Mouse (Mus musculus) lung, postnatal 0 days (tissue): ENCODE results near the gene Ccdc187. TPM values are rescaled to one million over a fixed set of nuclear protein-coding genes. Genes with fewer than 3 reads are reported as not detected.

Source experiments
- ATAC-seq: fragments of 200-750 bp; cut with Nextera tagmentation; 2 replicates; pipeline ENCODE4 v1.8.0; 2017; ENCODE audit warnings: moderate library complexity
- DNase-seq: peaks from one replicate; pipeline ENCODE4 v3.0.0-alpha.2; 2016; ENCODE audit warnings: low spot score
- H3K27ac ChIP-seq: fragments of 300-500 bp; sonication (generic); 2 replicates; pipeline ENCODE4 v1.5.1; 2014; ENCODE audit warnings: antibody characterized with exemption, mild to moderate bottlenecking, low read length, mixed read lengths
- H3K27me3 ChIP-seq: fragments of 300-500 bp; sonication (generic); replicated peaks from 2 replicates; pipeline ENCODE4 v1.6.1; 2014; ENCODE audit warnings: low read length, mixed read lengths; ENCODE audit not compliant: insufficient read depth
- H3K36me3 ChIP-seq: fragments of 300-500 bp; sonication (generic); 2 replicates; pipeline ENCODE4 v1.6.1; 2014; ENCODE audit warnings: low read length, mixed read lengths; ENCODE audit not compliant: insufficient read depth
- H3K4me1 ChIP-seq: fragments of 300-500 bp; sonication (generic); 2 replicates; pipeline ENCODE4 v1.6.1; 2014; ENCODE audit warnings: antibody characterized with exemption, low read depth, low read length, mixed read lengths; ENCODE audit not compliant: insufficient read depth
- H3K4me2 ChIP-seq: fragments of 300-500 bp; sonication (generic); replicated peaks from 2 replicates; pipeline ENCODE4 v1.6.1; 2014; ENCODE audit warnings: low read depth, mild to moderate bottlenecking, low read length, moderate library complexity, mixed read lengths
- H3K4me3 ChIP-seq: fragments of 300-500 bp; sonication (generic); 2 replicates; pipeline ENCODE4 v1.5.1; 2014; ENCODE audit warnings: low read depth, low read length
- H3K9ac ChIP-seq: fragments of 300-500 bp; sonication (generic); replicated peaks from 2 replicates; pipeline ENCODE4 v1.6.1; 2014; ENCODE audit warnings: low read depth, mild to moderate bottlenecking
- H3K9me3 ChIP-seq: fragments of 300-500 bp; sonication (generic); 2 replicates; pipeline ENCODE4 v1.6.1; 2016; ENCODE audit warnings: low read length, mixed read lengths
- CTCF ChIP-seq: IDR thresholded peaks from 2 replicates; pipeline ENCODE4 v1.5.1; 2016; ENCODE audit warnings: antibody characterized with exemption, mild to moderate bottlenecking
- EP300 ChIP-seq: IDR thresholded peaks from 2 replicates; pipeline ENCODE4 v1.6.1; 2016; ENCODE audit warnings: antibody characterized with exemption, mild to moderate bottlenecking, control low read depth
- WGBS: fragments of 180-500 bp; shearing (Covaris S2); extraction: QIAGEN DNeasy Blood & Tissue Kit; methylation state at CpG from one replicate; pipeline ENCODE4 v1.1.7; 2014; 5-methylcytosine and 5-hydroxymethylcytosine counted together
- polyA plus RNA-seq: library from polyadenylated mRNA; unstranded; fragments of >200 nt; fragmentation: Nextera tagmentation; extraction: Ambion mirVana; gene quantifications from 2 replicates; pipeline ENCODE4 v1.2.1, GENCODE M21; 2015

Ccdc187 gene
- polyA plus RNA-seq, 1 experiment from 2014 or later, result 0.61 TPM

GRCm38 (mm10) chr2:26257315-26258096, 36.9 kb downstream of the Ccdc187 start:
- DNase-seq (no peak), ATAC-seq (no peak)
- H3K4me2 ChIP-seq, result no peak overlapping the region
- TF ChIP-seq EP300 (no peak), CTCF (no peak)
- no peak overlapping the region for H3K9ac ChIP-seq
- H3K9me3 ChIP-seq, result no peaks in the 10 kb centered on the region
- no peaks in the 10 kb centered on the region for H3K4me1 ChIP-seq
- no peak overlapping the region for H3K4me3 ChIP-seq
- H3K27me3 ChIP-seq, result no peaks in the 10 kb centered on the region
- WGBS, result 85% methylated on average over 16 of the region's 16 CpGs
- H3K27ac ChIP-seq, result no peak overlapping the region
- no peaks in the 10 kb centered on the region for H3K36me3 ChIP-seq

DNA sequence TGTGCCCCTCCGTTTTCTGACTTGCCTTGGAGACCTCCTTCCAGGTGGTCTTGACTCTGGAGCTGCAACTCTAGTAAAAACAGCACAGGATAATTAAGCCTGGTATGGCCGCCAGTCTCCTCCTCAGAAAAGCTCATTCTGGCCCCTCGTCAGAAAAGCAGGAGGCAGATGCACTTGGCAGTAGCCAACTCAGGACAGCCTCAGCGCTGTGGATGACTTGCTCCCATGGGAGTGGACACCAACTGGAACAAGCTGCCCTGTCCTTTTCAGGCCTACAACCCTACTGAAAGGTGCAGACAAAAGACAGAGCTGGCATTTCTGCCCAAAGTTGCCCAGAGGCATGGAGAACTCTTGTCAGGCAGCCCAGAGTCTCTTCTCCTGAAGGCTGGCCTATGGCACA, 39.5 kb downstream of the Ccdc187 start:
- Histone ChIP-seq H3K9ac (no peak overlapping the region), H3K4me3 (no peak overlapping the region), H3K9me3 (no peaks in the 10 kb centered on the region), H3K27me3 (no peaks in the 10 kb centered on the region), H3K27ac (no peak overlapping the region), H3K4me1 (no peaks in the 10 kb centered on the region), H3K4me2 (no peak overlapping the region), H3K36me3 (no peaks in the 10 kb centered on the region)
- DNase-seq (no peak), ATAC-seq (no peak)
- TF ChIP-seq EP300 (no peak), CTCF (no peak)
- WGBS, result 61% methylated on average over 4 of the region's 4 CpGs

GRCm38 (mm10) chr2:26252514-26253206, 41.7 kb downstream of the Ccdc187 start:
- Histone ChIP-seq H3K9ac (no peak overlapping the region), H3K4me2 (no peak overlapping the region), H3K27ac (no peak overlapping the region), H3K4me3 (no peak overlapping the region), H3K36me3 (no peaks in the 10 kb centered on the region), H3K27me3 (no peaks in the 10 kb centered on the region), H3K9me3 (no peaks in the 10 kb centered on the region), H3K4me1 (no peaks in the 10 kb centered on the region)
- DNase-seq (no peak), ATAC-seq (no peak; the same call in 1 of the 2 replicates)
- WGBS, result 32% methylated on average over 8 of the region's 8 CpGs
- TF ChIP-seq EP300 (no peak), CTCF (no peak)

DNA sequence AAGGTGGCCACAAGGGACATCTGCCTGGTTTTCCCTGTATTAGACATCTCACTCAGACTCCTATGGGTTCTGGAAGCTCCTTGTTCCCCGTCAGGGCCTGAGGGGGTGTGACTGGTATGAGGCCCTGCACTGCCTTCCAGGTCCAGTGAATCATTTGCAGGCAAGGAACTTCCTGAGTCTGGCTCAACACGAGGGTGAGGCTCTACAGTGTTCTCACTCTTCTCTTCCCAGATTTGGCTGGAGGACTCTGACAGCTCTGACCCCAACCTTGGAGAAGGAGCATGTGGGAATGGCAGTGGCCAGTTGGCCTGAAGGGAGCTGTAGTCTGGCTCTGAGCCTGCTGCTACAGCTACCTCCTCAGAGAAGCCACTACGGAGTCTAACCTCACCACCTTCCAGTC, 46.8 kb downstream of the Ccdc187 start:
- no peak overlapping the region for H3K4me2 ChIP-seq
- no peak overlapping the region for H3K27ac ChIP-seq
- TF ChIP-seq CTCF (no peak), EP300 (no peak)
- H3K4me3 ChIP-seq, result no peak overlapping the region
- no peak for DNase-seq
- ATAC-seq, result no peak
- H3K36me3 ChIP-seq, result no peaks in the 10 kb centered on the region
- WGBS, result 34% methylated on average over 3 of the region's 3 CpGs
- no peaks in the 10 kb centered on the region for H3K27me3 ChIP-seq
- no peaks in the 10 kb centered on the region for H3K9me3 ChIP-seq
- H3K9ac ChIP-seq, result no peak overlapping the region
- no peaks in the 10 kb centered on the region for H3K4me1 ChIP-seq

- no peaks in the 10 kb centered on the region for H3K9me3 ChIP-seq
- DNase-seq (peak; percentile 35), ATAC-seq (no peak)
- no peak overlapping the region for H3K4me3 ChIP-seq
- no peak overlapping the region for H3K9ac ChIP-seq
- WGBS, result 54% methylated on average over 3 of the region's 3 CpGs
- H3K27ac ChIP-seq, result no peak overlapping the region
- H3K4me2 ChIP-seq, result no peak overlapping the region
- no peaks in the 10 kb centered on the region for H3K27me3 ChIP-seq
- no peaks in the 10 kb centered on the region for H3K4me1 ChIP-seq
- no peak for TF ChIP-seq EP300
- TF ChIP-seq CTCF, result no peak
- no peaks in the 10 kb centered on the region for H3K36me3 ChIP-seq
These were observed 53.5 kb downstream of the Ccdc187 start for GRCm38 (mm10) chr2:26240841-26241240.

DNA sequence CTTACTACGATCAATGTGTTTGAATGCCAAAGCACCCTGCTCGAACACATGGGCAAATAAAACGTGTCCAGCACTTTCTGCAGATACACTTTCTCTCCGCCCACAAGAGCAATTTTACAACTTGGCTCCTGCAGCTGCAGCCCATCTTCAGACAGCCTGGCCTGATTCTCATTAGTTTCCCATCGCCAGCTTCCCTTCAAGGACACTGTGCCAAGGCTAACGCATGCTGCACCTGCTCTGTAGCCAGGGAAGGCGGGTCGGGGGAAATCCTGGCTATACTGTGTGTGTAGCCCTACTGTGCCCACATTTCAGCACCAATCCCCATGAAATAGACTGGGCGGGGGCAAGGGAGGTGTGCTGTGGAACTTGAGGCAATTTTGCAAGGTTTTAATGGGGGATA, 54.0 kb downstream of the Ccdc187 start:
- WGBS, result 36% methylated on average over 9 of the region's 9 CpGs
- ATAC-seq (no peak), DNase-seq (peak; percentile 68)
- no peak overlapping the region for H3K4me3 ChIP-seq
- H3K36me3 ChIP-seq, result no peaks in the 10 kb centered on the region
- TF ChIP-seq EP300 (no peak), CTCF (no peak)
- no peak overlapping the region for H3K9ac ChIP-seq
- no peaks in the 10 kb centered on the region for H3K4me1 ChIP-seq
- H3K27me3 ChIP-seq, result no peaks in the 10 kb centered on the region
- H3K9me3 ChIP-seq, result no peaks in the 10 kb centered on the region
- H3K4me2 ChIP-seq, result no peak overlapping the region
- no peak overlapping the region for H3K27ac ChIP-seq
